Mouse (Mus musculus): ENCODE measurements at regions not wholly inside any gene's neighbourhood (a gene's known extent, or its start where the extent isn't known, plus 50 kb on each side); places are given as distances from the start of the nearest gene placed in this dataset.

DNA sequence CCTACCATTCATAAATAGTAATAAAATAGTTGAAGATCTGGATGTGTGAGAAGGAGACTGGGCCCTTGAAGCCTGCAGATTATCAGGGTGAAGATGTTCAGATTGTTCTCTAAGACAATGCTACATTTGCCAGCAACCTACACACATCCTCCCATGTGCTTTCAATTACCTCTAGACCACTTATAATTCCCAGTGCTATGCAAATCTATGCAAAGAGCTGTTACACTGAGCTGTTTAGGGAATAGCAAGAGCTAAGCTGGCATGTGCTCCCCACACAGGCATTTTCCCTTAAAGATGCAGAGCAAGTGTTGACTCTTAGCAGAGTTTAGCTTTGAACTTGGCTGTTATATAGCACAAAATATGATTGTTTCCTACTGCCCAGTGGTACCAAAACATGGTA, 482.1 kb upstream of the Gcfc2 start:
- no peaks in the 10 kb centered on the region for H3K27me3 ChIP-seq (ENCODE audit: insufficient read depth, low read length)
- H3K27ac ChIP-seq: no peak overlapping the region
- no peak overlapping the region for H3K4me2 ChIP-seq (ENCODE audit: low read depth, low read length)
- TF ChIP-seq CTCF (IDR thresholded peaks at IDR 0.05; ENCODE audit: low read depth): no peak
- H3K9ac ChIP-seq (replicated peaks; ENCODE audit: low read length): no peak overlapping the region
- H3K4me3 ChIP-seq (ENCODE audit: low read length): no peak overlapping the region
- no peak for ATAC-seq
- DNase-seq (ENCODE audit: low spot score): no peak
- no peaks in the 10 kb centered on the region for H3K9me3 ChIP-seq (ENCODE audit: low read length)
- no peaks in the 10 kb centered on the region for H3K4me1 ChIP-seq (ENCODE audit: insufficient read depth, low read length)
- no peaks in the 10 kb centered on the region for H3K36me3 ChIP-seq (ENCODE audit: insufficient read depth, low read length)

GRCm38 (mm10) chr6:81446019-81446800, 477.3 kb upstream of the Gcfc2 start:
- no peak overlapping the region for H3K9ac ChIP-seq (replicated peaks; ENCODE audit: low read length)
- no peaks in the 10 kb centered on the region for H3K36me3 ChIP-seq (ENCODE audit: insufficient read depth, low read length)
- ATAC-seq (no peak), DNase-seq (ENCODE audit: low spot score) (no peak)
- 77% methylated on average over 1 of the region's 1 CpGs for WGBS
- H3K9me3 ChIP-seq (ENCODE audit: low read length): no peaks in the 10 kb centered on the region
- H3K27ac ChIP-seq: no peak overlapping the region
- H3K4me2 ChIP-seq (ENCODE audit: low read depth, low read length): no peak overlapping the region
- H3K4me3 ChIP-seq (ENCODE audit: low read length): no peak overlapping the region
- no peaks in the 10 kb centered on the region for H3K27me3 ChIP-seq (ENCODE audit: insufficient read depth, low read length)
- no peaks in the 10 kb centered on the region for H3K4me1 ChIP-seq (ENCODE audit: insufficient read depth, low read length)
- no peak for TF ChIP-seq CTCF (IDR thresholded peaks at IDR 0.05; ENCODE audit: low read depth)

GRCm38 (mm10) chr6:81447701-81448100, 475.8 kb upstream of the Gcfc2 start:
- H3K9ac ChIP-seq (replicated peaks; ENCODE audit: low read length): no peak overlapping the region
- H3K4me1 ChIP-seq (ENCODE audit: insufficient read depth, low read length): no peaks in the 10 kb centered on the region
- ATAC-seq: no peak
- WGBS: 91% methylated on average over 6 of the region's 6 CpGs
- no peak for TF ChIP-seq CTCF (IDR thresholded peaks at IDR 0.05; ENCODE audit: low read depth)
- H3K27me3 ChIP-seq (ENCODE audit: insufficient read depth, low read length): no peaks in the 10 kb centered on the region
- no peaks in the 10 kb centered on the region for H3K36me3 ChIP-seq (ENCODE audit: insufficient read depth, low read length)
- no peak overlapping the region for H3K4me3 ChIP-seq (ENCODE audit: low read length)
- no peaks in the 10 kb centered on the region for H3K9me3 ChIP-seq (ENCODE audit: low read length)
- no peak overlapping the region for H3K27ac ChIP-seq
- no peak for DNase-seq (ENCODE audit: low spot score)
- H3K4me2 ChIP-seq (ENCODE audit: low read depth, low read length): no peak overlapping the region

DNA sequence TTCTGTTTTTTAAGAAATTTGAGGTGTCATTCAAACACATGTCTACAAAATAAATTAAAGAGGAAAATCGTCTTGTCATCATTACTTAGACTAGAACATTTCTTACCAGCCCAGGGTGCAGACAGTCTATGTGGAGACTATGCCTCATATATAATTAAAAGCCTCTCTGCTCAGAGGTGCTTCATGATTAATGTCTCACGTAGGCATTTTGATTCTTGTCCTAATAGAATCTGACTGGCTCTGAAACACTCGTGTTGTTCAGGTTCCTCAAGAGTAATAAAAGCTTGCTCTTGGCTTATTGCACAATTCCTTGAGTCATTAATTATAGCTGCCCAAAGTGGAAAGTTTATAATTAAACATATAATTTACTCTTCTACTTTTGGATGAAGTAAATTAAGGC, 475.1 kb upstream of the Gcfc2 start:
- Histone ChIP-seq H3K4me3 (ENCODE audit: low read length) (no peak overlapping the region), H3K9me3 (ENCODE audit: low read length) (no peaks in the 10 kb centered on the region), H3K36me3 (ENCODE audit: insufficient read depth, low read length) (no peaks in the 10 kb centered on the region), H3K27me3 (ENCODE audit: insufficient read depth, low read length) (no peaks in the 10 kb centered on the region), H3K4me1 (ENCODE audit: insufficient read depth, low read length) (no peaks in the 10 kb centered on the region), H3K9ac (replicated peaks; ENCODE audit: low read length) (no peak overlapping the region), H3K4me2 (ENCODE audit: low read depth, low read length) (no peak overlapping the region), H3K27ac (no peak overlapping the region)
- TF ChIP-seq CTCF (IDR thresholded peaks at IDR 0.05; ENCODE audit: low read depth): no peak
- 57% methylated on average over 3 of the region's 3 CpGs for WGBS
- peak; percentile 37 for DNase-seq (ENCODE audit: low spot score)
- ATAC-seq: no peak

DNA sequence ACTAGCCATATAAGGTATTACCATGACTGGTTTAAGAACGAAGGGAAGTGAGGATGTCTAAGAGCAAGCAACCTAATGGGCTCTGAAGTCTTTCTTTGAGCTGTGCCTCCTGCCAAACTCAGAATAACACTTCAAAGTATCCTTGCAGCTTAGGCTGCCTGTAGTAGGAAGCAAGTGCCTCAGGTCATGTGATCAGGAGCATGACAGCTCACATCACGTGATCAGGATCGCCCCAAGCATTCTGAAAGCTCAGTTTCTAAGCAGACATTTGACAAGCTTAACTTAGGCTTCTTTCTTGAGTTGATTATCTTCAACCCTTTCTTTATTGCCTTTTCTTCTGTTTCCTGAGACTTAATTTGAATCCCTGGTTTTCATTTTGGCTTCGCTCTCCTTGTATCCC, 462.4 kb upstream of the Gcfc2 start:
- H3K9me3 ChIP-seq (ENCODE audit: low read length): no peaks in the 10 kb centered on the region
- no peak for ATAC-seq
- no peak for TF ChIP-seq CTCF (IDR thresholded peaks at IDR 0.05; ENCODE audit: low read depth)
- H3K36me3 ChIP-seq (ENCODE audit: insufficient read depth, low read length): no peaks in the 10 kb centered on the region
- no peaks in the 10 kb centered on the region for H3K4me1 ChIP-seq (ENCODE audit: insufficient read depth, low read length)
- no peak overlapping the region for H3K4me3 ChIP-seq (ENCODE audit: low read length)
- no peak overlapping the region for H3K27ac ChIP-seq
- no peak for DNase-seq (ENCODE audit: low spot score)
- no peak overlapping the region for H3K4me2 ChIP-seq (ENCODE audit: low read depth, low read length)
- H3K9ac ChIP-seq (replicated peaks; ENCODE audit: low read length): no peak overlapping the region
- H3K27me3 ChIP-seq (ENCODE audit: insufficient read depth, low read length): no peaks in the 10 kb centered on the region
- 92% methylated on average over 4 of the region's 4 CpGs for WGBS

- no peak overlapping the region for H3K4me3 ChIP-seq (ENCODE audit: low read length)
- no peaks in the 10 kb centered on the region for H3K27me3 ChIP-seq (ENCODE audit: insufficient read depth, low read length)
- H3K36me3 ChIP-seq (ENCODE audit: insufficient read depth, low read length): no peaks in the 10 kb centered on the region
- DNase-seq (ENCODE audit: low spot score) (no peak), ATAC-seq (no peak)
- H3K27ac ChIP-seq: no peak overlapping the region
- no peak overlapping the region for H3K4me2 ChIP-seq (ENCODE audit: low read depth, low read length)
- no peak for TF ChIP-seq CTCF (IDR thresholded peaks at IDR 0.05; ENCODE audit: low read depth)
- H3K9me3 ChIP-seq (ENCODE audit: low read length): no peaks in the 10 kb centered on the region
- 74% methylated on average over 1 of the region's 1 CpGs for WGBS
- no peak overlapping the region for H3K9ac ChIP-seq (replicated peaks; ENCODE audit: low read length)
- no peaks in the 10 kb centered on the region for H3K4me1 ChIP-seq (ENCODE audit: insufficient read depth, low read length)
Observed at GRCm38 (mm10) chr6:81464442-81464841, 459.0 kb upstream of the Gcfc2 start.

DNA sequence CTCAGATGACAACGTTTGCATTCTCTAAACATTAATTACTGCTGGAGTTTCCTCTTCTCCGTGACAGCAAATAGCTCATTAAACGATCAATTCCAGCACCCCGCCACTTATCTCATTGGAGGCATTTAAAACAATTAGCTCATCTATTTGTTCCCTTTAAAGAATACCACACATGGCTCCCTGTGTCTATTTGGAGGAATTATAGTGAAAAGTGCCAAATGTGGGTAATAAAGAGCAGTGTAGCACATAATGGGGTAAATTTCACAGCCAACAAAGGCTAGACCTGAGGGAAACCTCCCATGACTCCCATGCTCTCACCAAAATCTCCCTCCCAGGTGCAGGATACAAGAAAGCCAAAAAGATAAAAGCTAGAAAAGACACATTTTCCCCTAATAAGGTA, 456.9 kb upstream of the Gcfc2 start:
- DNase-seq (ENCODE audit: low spot score) (no peak), ATAC-seq (no peak)
- H3K4me3 ChIP-seq (ENCODE audit: low read length): no peak overlapping the region
- 36% methylated on average over 4 of the region's 4 CpGs for WGBS
- H3K36me3 ChIP-seq (ENCODE audit: insufficient read depth, low read length): no peaks in the 10 kb centered on the region
- no peaks in the 10 kb centered on the region for H3K4me1 ChIP-seq (ENCODE audit: insufficient read depth, low read length)
- no peak overlapping the region for H3K4me2 ChIP-seq (ENCODE audit: low read depth, low read length)
- no peaks in the 10 kb centered on the region for H3K9me3 ChIP-seq (ENCODE audit: low read length)
- no peak overlapping the region for H3K9ac ChIP-seq (replicated peaks; ENCODE audit: low read length)
- H3K27ac ChIP-seq: no peak overlapping the region
- no peak for TF ChIP-seq CTCF (IDR thresholded peaks at IDR 0.05; ENCODE audit: low read depth)
- no peaks in the 10 kb centered on the region for H3K27me3 ChIP-seq (ENCODE audit: insufficient read depth, low read length)

All from hindbrain, postnatal 0 days (tissue).